Mouse (Mus musculus) heart, embryonic 14.5 days (tissue): Measurements from ENCODE around the gene Mapk3. TPM values are rescaled to one million over a fixed set of nuclear protein-coding genes. Genes with fewer than 3 reads are reported as not detected.
"Not testable (repeated sequence)": the region's sequence is repeated elsewhere in the genome, so short reads cannot be mapped to it uniquely, and the experiment has no call there.

Source experiments
- ATAC-seq: fragments of 200-750 bp; cut with Nextera tagmentation; 2 replicates; pipeline ENCODE4 v1.8.0; 2017; ENCODE audit warnings: low read depth, moderate TSS enrichment; ENCODE audit not compliant: insufficient number of reproducible peaks, insufficient read depth, low FRiP score
- H3K27ac ChIP-seq, 2 experiments: fragments of 200-500 bp in 1 of 2; fragments of 300-500 bp in 1 of 2; sonication (generic) in 1 of 2; replicated peaks in 1 of 2; 2 replicates each; pipeline ENCODE4 v1.5.1; 2012 to 2014; ENCODE audit warnings: low read depth in 2 of 2, low read length in 2 of 2, control low read depth in 1 of 2, mild to moderate bottlenecking in 1 of 2, mixed read lengths in 1 of 2; ENCODE audit not compliant: control insufficient read depth in 1 of 2, insufficient read depth in 1 of 2
- H3K27me3 ChIP-seq: fragments of 300-500 bp; sonication (generic); 2 replicates; pipeline ENCODE4 v1.6.1; 2014; ENCODE audit warnings: mild to moderate bottlenecking, low read length, control low read depth; ENCODE audit not compliant: control insufficient read depth, insufficient read depth
- H3K36me3 ChIP-seq: fragments of 300-500 bp; sonication (generic); 2 replicates; pipeline ENCODE4 v1.6.1; 2014; ENCODE audit warnings: mild to moderate bottlenecking, control low read depth, low read length, mixed read lengths; ENCODE audit not compliant: control insufficient read depth, insufficient read depth
- H3K4me1 ChIP-seq, 2 experiments: fragments of 200-500 bp in 1 of 2; fragments of 300-500 bp in 1 of 2; sonication (generic) in 1 of 2; 2 replicates each; pipeline ENCODE4 v1.6.1; 2012 to 2014; ENCODE audit warnings: low read length in 2 of 2, control low read depth in 1 of 2, mixed read lengths in 1 of 2; ENCODE audit not compliant: control insufficient read depth in 2 of 2, insufficient read depth in 2 of 2
- H3K4me2 ChIP-seq: fragments of 300-500 bp; sonication (generic); 2 replicates; pipeline ENCODE4 v1.6.1; 2014; ENCODE audit warnings: mild to moderate bottlenecking, low read length
- H3K4me3 ChIP-seq, 2 experiments: fragments of 200-500 bp in 1 of 2; fragments of 300-500 bp in 1 of 2; sonication (generic) in 1 of 2; 2 replicates each; pipeline ENCODE4 v1.5.1; 2012 to 2014; ENCODE audit warnings: low read length in 2 of 2, mild to moderate bottlenecking in 2 of 2, control low read depth in 1 of 2, low read depth in 1 of 2, moderate library complexity in 1 of 2; ENCODE audit not compliant: control insufficient read depth in 1 of 2, insufficient read depth in 1 of 2
- H3K9ac ChIP-seq: fragments of 300-500 bp; sonication (generic); 2 replicates; pipeline ENCODE4 v1.6.1; 2014; ENCODE audit warnings: mild to moderate bottlenecking, low read length
- H3K9me3 ChIP-seq: fragments of 300-500 bp; sonication (generic); 2 replicates; pipeline ENCODE4 v1.6.1; 2016; ENCODE audit warnings: low read length, control low read depth; ENCODE audit not compliant: control insufficient read depth
- WGBS: fragments of 180-500 bp; shearing (Covaris S2); extraction: QIAGEN DNeasy Blood & Tissue Kit; methylation state at CpG from one replicate; pipeline ENCODE4 v1.1.7; 2014; 5-methylcytosine and 5-hydroxymethylcytosine counted together
- polyA plus RNA-seq: library from polyadenylated mRNA; unstranded; fragments of >200 nt; fragmentation: Nextera tagmentation; extraction: Ambion mirVana; gene quantifications from 2 replicates; pipeline ENCODE4 v1.2.1, GENCODE M21; 2014

The Mapk3 gene
- polyA plus RNA-seq, 1 experiment from 2014 or later: 57.3 TPM

DNA sequence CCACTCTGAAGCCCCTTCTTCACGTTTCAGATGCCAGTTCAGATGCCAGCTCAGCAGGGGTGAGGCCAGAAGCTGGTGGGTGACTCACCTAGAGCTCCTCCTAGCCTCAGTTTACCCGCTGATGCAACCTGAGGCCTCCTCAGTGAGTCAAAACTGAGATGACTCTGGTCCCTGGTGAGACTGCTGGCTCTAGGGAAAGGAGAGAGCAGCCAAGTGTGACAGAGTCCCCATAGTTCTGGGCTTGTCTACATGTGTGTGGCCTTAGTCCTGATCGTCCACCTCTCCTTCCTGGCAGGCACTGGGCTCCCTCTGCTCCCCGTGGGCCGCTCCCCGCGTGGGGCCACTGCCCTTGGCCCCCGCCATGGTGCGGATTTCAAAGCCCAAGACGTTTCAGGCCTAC, 18.1 kb downstream of the Mapk3 start:
- H3K27me3 ChIP-seq: no peaks in the 10 kb centered on the region
- H3K9me3 ChIP-seq: no peaks in the 10 kb centered on the region
- peak overlapping the region; percentile 83 to 85 for H3K4me3 ChIP-seq
- H3K27ac ChIP-seq: 0 out of 4 replicates have a peak overlapping the region, but pooled peaks of 1 of the 2 experiments have one; percentile 89
- H3K36me3 ChIP-seq: peaks cover 25% of the 10 kb centered on the region
- ATAC-seq: no peak
- WGBS: 51% methylated on average over 10 of the region's 10 CpGs
- peak overlapping the region; percentile 97 for H3K4me2 ChIP-seq
- peak overlapping the region; percentile 94 for H3K9ac ChIP-seq
- H3K4me1 ChIP-seq: peaks cover 21 to 38% of the 10 kb centered on the region in 2 experiments

DNA sequence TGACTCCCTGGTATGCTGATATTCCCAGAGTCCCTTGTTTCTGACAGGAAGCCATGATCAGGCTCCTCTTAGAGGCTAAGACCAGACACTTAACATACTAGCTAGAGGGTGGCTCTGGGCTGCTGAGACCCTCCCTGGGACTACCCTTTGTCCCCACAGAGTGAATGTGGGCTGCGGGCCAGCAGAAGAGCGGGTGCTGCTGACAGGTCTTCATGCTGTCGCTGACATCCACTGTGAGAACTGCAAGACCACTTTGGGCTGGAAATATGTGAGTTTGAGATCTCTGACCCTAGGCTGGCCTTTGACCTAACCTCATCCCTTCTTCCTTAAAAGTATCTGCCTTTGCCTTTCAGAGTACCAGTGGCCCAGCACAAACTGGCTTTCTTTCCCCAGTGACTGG, 18.7 kb downstream of the Mapk3 start:
- Histone ChIP-seq H3K36me3 (peaks cover 24% of the 10 kb centered on the region), H3K9ac (peak overlapping the region; percentile 94; the same call in 1 of the 2 replicates), H3K4me2 (peak overlapping the region; percentile 97; the same call in 1 of the 2 replicates), H3K27me3 (no peaks in the 10 kb centered on the region), H3K9me3 (no peaks in the 10 kb centered on the region), H3K27ac (no peak overlapping the region), H3K4me3 (peak overlapping the region in 1 of 2 experiments; percentile 85; a peak in 1 of 4 replicates), H3K4me1 (peaks cover 21 to 38% of the 10 kb centered on the region in 2 experiments)
- no peak for ATAC-seq
- 81% methylated on average over 3 of the region's 3 CpGs for WGBS

DNA sequence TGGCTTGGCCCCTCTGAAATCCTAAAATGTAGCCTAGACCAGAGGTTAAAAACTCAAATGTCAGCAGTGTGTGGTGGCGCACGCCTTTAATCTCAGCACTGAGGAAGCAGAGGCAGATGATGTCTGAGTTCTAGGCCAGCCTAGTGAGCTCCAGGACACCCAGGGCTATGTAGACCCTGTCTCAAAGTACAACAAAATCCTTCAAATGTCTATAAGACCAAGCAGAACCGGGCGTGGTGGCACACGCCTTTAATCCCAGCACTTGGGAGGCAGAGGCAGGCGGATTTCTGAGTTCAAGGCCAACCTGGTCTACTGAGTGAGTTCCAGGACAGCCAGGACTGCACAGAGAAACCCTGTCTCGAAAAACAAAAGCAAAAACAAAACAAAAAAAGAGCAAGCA, 19.7 kb downstream of the Mapk3 start:
- 86% methylated on average over 7 of the region's 7 CpGs for WGBS
- H3K4me3 ChIP-seq, H3K9me3 ChIP-seq, H3K27me3 ChIP-seq, ATAC-seq, H3K4me2 ChIP-seq, H3K9ac ChIP-seq, H3K27ac ChIP-seq: not testable (repeated sequence)
- Histone ChIP-seq H3K36me3 (peaks cover 25% of the 10 kb centered on the region), H3K4me1 (peaks cover 21 to 38% of the 10 kb centered on the region in 2 experiments)

DNA sequence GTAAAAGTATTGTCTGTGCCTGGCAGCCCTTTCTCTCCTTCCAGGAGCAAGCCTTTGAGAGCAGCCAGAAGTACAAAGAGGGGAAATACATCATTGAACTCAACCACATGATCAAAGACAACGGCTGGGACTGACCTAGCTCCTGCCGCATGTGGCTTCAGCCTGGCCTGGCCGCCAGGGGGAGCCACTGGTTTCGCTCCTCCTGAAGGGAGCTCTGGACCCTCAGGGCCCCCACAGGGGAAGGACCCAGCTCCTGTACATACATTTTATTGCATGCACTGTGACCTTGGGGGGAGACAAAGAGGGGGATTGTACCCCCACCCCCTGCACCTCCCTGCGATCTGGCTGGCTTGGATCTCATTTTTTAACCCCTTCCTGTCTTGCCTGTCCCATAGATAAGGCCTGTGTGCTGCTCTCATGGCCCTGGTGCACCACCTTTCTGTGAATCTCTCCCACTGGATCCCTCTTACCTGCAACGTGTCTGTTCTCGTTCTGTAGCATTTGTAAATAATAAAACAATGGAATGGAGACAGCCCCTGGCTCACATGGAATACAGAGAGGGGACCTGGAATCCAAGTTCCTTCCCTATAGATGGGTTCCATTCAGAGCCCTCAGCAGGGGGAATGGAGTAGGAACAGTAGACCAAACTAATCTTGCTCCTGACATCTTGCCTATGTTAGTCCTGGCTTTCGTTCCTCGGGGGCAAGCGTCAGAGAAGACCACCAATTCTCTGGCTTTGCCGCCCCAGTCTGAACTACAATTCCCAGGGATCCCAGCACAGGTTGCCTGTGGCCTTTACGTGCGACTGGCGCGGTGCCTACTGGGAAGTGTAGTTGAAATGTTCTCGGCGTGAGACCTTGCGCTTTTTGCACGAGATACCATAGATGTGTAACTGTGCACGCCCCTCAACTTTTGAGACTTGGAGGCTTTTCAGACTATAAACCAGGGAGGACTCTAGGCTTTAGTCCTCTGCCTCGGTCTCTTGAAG, 20.9 kb downstream of the Mapk3 start:
- WGBS: under 1% methylated on average over 21 of the region's 21 CpGs
- peak overlapping the region; percentile 75 for H3K9ac ChIP-seq
- ATAC-seq: peak; percentile 44; the same call in 1 of the 2 replicates

DNA sequence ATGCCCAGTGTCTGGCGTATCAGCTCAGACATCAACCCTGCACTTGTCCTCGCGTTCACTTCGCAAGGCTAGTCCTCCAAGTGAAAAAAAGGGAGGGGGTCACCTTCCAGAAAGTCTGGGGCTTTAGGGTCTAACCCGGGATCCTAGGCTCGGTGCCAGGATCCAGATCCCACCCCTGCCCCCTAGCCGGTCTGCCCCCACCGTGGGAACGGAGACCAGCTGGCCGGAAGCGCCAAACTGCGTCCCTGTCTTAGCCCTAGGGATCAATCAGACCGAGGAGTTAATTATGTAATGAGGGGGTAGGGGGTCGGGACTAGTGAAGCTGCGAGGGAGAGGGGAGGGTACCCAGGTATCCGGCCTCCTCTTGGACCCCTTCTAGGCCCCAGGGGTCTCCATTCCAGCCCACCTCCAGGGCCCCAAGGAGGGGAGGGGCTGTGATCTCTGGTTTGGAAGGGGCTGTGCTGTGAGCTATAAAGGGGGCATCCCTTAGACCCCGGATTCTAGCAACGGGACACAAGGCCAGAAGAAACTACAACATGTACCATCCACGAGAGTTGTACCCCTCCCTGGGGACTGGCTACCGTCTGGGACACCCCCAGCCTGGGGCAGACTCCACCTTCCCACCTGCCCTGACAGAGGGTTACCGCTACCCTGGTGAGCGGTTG, 21.7 kb downstream of the Mapk3 start, which contains the start of gene Tbx6:
Gene Tbx6, plus strand, starts transcription at position 513 of the 665 bp plus-strand sequence.
- Histone ChIP-seq H3K27ac (peak within 1 kb of the TSS in 1 of 2 experiments; percentile 50; a peak in 2 of 4 replicates), H3K9me3 (no peaks in the 10 kb centered on the region), H3K36me3 (peaks cover 39% of the 10 kb centered on the region), H3K4me3 (peak within 1 kb of the TSS; percentile 45 to 49), H3K27me3 (no peaks in the 10 kb centered on the region), H3K4me1 (peaks cover 18 to 34% of the 10 kb centered on the region in 2 experiments), H3K9ac (peak within 1 kb of the TSS; percentile 75), H3K4me2 (peak within 1 kb of the TSS; percentile 91)
- ATAC-seq: no peak
- 8% methylated on average over 22 of the region's 22 CpGs for WGBS

More for the DNA sequence above, 20.9 kb downstream of the Mapk3 start:
- Histone ChIP-seq H3K4me2 (peak overlapping the region; percentile 91), H3K9me3 (no peaks in the 10 kb centered on the region), H3K4me3 (peak overlapping the region; percentile 45 to 49), H3K36me3 (peaks cover 37% of the 10 kb centered on the region), H3K27ac (peak overlapping the region; percentile 50 to 56; a peak in 2 of 4 replicates), H3K27me3 (no peaks in the 10 kb centered on the region), H3K4me1 (peaks cover 21 to 38% of the 10 kb centered on the region in 2 experiments)

DNA sequence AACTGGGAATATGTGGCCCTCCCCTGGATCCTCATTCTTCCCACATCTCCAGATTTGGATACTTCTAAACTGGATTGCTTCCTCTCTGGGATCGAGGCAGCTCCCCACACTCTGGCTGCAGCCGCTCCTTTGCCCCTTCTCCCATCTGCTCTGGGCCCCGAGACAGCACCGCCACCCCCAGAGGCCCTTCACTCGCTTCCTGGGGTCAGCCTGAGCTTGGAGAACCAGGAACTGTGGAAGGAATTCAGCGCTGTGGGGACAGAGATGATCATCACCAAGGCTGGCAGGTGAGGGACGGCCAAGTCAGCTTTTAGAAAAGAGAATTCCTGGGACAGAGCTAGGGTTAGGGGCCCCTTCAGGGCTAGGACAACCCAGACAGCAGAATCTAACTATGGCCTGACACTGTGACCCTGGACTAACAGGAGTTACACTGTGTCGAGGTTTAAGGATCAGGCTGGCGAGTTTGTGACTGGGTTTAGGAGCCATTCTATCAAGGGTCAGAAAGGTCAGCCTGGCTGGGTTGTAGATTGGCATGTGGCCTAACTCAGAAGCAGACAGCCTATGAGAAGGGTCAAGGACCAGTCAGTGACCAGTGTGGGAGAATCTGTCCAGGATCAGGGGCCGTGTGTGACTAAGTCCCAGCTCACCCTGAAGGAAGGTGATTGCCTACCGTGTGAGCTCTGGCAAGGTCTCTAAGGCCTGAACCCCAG, 22.4 kb downstream of the Mapk3 start:
- peaks cover 16 to 31% of the 10 kb centered on the region in 2 experiments for H3K4me1 ChIP-seq
- WGBS: 41% methylated on average over 11 of the region's 11 CpGs
- H3K9me3 ChIP-seq: no peaks in the 10 kb centered on the region
- no peak overlapping the region for H3K4me2 ChIP-seq
- H3K36me3 ChIP-seq: peaks cover 46% of the 10 kb centered on the region
- ATAC-seq: no peak
- no peak overlapping the region for H3K4me3 ChIP-seq
- no peak overlapping the region for H3K27ac ChIP-seq
- no peaks in the 10 kb centered on the region for H3K27me3 ChIP-seq
- peak overlapping the region; percentile 75; the same call in 1 of the 2 replicates for H3K9ac ChIP-seq

DNA sequence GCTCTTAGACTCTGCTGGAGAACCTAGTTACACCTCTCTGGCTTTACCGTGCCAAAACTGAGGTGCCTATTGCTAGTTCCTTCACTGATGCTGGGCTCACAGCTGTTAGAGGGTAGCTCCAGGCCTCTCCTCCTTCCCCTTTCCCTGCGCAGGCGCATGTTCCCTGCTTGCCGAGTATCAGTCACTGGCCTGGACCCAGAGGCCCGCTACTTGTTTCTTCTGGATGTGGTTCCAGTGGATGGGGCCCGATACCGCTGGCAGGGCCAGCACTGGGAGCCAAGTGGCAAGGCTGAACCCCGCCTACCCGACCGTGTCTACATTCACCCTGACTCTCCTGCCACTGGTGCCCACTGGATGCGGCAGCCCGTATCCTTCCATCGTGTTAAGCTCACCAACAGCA, 23.3 kb downstream of the Mapk3 start:
- H3K27me3 ChIP-seq: no peaks in the 10 kb centered on the region
- no peaks in the 10 kb centered on the region for H3K9me3 ChIP-seq
- H3K4me2 ChIP-seq: no peak overlapping the region
- peaks cover 12 to 25% of the 10 kb centered on the region in 2 experiments for H3K4me1 ChIP-seq
- no peak overlapping the region for H3K27ac ChIP-seq
- whole genome bisulfite sequencing: 76% methylated on average over 13 of the region's 13 CpGs
- H3K36me3 ChIP-seq: peaks cover 54% of the 10 kb centered on the region
- no peak for ATAC-seq
- H3K9ac ChIP-seq: no peak overlapping the region
- no peak overlapping the region for H3K4me3 ChIP-seq
